Mouse (Mus musculus) frontal cortex, postnatal 10 days (tissue): Measurements from ENCODE around the gene Mtss1l.

ENCODE experiments used
- DNase-seq, 2 experiments: peaks; one replicate each; pipeline ENCODE4 v3.0.0; 2022; ENCODE audit warnings: low spot score in 2 of 2, mixed read lengths in 1 of 2

The Mtss1l gene

DNA sequence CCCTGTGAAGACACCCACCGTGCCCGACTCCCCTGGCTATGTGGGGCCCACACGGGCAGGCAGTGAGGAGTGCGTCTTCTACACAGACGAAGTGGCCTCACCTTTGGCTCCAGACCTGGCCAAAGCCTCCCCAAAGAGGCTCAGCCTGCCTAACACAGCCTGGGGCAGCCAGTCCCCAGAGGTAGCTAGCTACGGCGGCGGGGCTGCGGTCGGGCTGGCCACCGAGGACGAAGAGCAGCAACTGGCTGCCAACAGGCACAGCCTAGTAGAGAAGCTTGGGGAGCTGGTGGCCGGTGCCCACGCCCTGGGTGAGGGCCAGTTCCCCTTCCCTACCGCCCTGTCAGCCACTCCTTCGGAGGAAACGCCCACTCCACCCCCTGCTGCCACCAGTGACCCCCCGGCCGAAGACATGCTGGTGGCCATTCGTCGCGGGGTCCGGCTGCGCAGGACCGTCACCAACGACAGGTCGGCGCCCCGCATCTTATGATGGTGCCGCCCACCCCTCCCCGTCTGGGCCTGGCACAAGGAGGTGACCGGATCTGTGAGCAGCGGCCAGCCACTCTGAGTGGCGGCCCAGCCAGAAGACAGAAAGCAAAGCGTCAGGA, 17.4 kb downstream of the Mtss1l start:
- peak; percentile 18 to 43 for DNase-seq

DNA sequence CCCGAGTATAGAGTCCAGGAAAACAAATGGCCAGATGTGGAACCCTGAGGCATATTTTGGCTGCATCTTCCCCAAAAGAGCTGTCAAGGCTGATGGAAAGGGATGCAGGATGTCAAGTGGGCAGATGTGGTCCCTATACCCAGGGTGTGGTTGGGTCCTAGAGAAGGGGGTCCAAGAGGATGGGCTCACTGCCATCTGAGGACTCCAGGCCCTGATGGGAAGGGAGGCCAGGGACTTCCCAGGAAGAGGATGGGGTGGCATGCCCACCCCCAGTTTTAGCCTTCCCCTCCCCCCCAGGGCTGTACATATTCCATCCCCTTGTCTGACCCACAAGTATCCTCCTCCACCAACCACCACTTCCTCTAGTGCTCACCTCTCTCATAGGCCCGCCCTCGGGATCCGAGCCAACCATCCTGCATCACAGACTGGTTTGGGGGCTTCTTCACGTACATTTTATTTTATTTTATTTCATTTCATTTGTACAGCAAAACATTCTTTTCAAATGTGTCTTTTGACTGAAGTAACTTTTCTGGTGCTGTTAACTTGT, 19.4 kb downstream of the Mtss1l start:
- DNase-seq, result peak in 1 of 2 experiments; percentile 24

DNA sequence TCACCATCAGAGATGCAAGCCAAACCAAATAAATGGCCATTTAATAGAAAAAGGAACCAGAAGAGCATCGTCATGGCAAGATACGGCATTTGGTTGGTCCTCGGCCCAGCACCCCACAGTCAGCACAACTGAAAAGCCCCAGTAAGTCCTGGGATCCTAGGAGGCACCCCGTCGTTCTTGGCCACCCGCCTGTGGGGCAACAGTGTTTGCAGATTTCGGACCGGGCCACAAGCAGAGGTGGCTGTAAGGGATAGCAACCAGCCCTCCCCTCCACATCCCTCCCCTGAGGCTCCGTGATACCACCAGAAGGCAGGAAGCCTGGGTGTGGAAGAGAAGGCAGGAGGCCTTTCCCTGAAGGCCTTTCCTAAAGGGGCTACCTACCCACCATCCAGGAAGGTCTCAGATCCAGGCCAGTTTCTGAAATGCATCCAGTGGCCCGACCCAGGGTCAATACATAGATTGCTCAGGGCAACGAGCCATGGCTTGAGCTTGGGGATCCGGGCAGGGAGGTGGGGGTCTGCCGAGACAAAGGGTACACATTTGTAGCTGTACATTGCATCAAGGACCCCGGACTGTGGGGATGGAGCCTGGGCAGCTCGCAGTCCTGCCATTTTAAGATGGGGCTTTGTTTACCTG, 20.7 kb downstream of the Mtss1l start:
- DNase-seq, result peak in 1 of 2 experiments; percentile 14

DNA sequence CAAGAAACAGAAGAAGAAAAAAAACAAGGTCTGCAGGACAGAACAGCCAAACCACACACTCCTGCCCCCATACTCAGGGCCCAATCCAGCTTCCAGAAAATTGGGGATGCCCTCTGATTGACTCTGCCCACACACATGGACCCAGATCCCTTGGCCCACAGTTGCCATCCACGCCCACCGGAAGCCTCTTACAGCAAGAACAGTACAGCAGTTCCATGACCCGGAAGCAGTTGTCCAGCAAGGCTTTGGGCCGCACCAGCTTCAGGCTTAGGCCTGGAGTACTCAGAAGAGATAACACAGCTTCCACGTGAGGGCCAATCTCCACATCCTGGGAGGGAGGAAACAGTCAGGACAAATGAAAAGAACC, 21.2 kb downstream of the Mtss1l start:
- no peak for DNase-seq

DNA sequence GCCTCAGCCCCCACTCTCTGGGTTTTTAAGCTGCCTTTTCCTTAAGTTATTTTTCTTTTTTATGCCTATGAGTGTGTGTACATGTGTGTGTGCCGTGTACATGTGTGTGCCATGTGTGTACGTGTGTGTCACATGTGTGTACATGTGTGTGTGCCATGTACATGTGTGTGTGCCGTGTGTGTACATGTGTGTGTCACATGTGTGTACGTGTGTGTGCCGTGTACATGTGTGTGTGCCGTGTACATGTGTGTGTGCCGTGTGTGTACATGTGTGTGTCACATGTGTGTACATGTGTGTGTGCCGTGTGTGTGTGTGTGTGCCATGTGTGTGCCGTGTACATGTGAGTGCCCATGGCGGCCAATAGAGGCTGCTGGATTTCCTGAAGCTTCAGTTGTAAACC, 23.9 kb downstream of the Mtss1l start:
- no peak for DNase-seq

DNA sequence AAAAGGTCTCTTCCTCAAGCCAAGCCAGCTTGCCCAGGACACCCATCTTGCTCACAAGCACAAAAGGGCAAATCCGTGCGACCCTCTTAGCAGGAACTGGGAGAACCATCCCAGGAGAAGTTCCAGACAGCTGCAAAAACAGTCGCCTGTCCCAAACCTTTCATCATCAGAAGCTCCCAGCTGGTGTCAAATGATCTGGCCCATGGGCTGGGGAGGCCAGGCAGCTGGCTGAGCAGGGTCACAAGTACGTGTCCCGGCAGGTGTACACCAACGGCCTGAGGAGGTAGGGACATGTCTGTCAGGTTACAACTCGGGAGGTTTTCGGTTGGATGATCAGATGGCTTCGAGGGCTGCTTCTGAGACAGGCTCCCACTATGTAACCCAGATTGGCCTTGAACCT, 25.4 kb downstream of the Mtss1l start:
- no peak for DNase-seq

DNA sequence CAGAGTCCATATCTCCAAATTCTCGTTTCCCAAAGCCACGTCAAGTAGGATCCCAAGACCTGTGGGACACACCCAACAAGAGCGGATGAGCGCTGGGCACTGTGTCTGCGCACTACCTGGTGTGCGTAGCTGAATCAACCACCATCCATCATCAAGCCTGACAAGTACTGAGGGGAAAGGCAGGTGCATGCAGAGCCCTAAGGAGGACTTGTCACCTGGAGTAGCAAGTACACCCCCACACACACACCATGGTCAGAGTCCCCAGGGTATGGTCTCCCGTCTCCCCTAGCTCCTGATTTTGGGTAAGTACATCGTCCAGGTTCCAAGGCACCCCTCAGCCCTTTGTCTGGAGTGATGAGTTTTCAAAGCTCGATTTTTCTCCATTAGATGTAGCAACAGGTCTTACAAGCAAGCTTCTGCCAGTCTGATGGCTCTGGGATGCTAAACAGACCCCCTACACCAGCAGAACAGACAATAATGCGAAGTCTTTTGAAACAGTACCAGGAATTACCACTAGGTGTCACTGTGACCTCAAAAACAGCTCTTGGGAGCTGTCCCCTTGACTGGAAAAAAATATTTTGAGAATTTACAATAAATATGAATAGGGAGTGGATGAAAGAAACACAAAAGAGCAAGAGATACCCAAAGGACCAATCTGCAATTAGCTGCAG, 28.4 kb downstream of the Mtss1l start:
- DNase-seq, result peak in 1 of 2 experiments; percentile 32

DNA sequence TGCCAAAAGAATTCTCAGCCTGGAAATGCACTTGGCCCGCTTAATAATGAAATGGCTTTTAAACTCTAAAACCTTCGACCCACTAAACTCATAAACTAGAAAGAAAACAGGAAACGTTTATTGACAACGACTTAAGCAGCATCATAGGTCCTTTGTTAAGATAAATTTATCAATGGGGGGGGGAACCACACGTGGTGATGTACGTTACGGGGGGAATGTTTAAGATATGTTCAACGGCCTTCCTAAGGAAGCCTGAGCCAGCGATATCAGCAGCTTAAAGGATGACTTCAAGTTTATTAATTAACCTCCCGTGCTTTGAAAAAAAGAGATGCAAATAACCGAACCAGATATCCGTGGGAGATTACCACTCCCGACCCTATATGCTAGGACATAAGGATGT, 29.0 kb downstream of the Mtss1l start:
- DNase-seq, result no peak

DNA sequence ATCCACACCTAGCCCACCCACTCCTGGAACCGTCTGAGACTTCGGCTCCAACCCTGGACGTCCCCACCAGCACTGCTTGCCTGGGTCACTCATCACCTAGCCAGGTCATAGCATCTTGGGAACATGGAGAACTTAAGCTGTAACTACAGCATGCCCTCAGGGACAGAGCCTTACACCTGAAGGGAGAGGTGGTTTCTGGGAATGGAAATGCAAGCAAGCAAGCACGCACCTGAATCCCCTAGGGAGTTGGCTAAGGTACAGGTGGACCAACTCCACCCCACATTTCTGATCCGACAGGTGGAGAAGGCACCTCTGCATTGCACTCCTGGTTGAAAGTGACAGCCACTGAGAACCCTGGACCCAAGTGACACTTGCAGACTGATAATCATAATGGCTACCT, 30.2 kb downstream of the Mtss1l start:
- DNase-seq, result no peak

DNA sequence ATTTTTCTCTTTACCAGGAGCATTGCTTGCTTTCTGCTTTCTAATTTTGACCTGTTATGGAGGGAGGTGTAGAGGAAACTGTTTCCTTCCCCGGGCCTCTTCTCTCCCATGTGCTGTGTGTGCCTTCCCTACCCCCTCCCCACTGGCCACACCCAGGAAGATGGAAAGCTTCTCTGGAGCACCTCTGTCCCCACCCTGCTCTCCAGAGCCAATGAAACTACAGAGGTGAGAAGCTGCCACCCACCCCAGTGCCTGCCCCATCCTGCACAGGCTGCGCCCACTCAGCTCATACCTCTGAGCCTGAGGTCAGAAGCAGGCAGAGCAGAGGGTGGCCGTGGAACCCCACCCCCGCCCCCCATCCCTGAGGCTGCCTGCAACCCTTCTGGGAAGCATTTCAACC, 33.4 kb downstream of the Mtss1l start:
- no peak for DNase-seq

DNA sequence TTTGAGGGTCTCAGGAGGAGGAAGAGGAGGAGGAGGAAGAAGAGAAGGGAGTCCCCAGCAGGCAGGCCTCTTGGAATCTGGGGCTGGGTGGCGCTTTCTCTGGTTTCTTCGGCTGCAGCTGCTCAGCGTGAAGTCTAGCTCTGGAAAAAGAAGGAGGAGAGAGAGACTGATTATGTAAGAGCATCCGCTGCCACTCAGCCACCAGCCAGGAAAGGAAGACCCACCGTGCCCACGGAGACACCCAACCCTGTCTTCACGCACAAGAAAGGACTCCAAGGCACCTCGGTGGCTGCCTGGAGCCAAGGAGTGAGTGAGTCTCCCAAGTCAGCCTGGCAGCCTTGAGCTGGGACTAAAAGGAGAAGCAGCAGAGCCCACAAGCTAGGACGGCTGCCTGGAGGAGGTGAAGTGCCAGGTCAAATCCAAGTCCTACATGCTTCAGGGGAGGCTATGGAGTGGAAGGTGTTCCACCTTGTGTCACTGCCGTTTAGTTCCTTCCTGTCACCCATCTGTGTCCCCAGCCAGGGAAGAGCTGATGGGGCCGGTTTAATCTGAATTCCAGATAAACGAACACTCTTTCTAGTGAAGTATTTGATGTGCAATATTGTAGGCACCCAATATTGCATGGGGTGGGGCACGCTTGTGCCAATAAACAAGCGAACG, 34.4 kb downstream of the Mtss1l start:
- DNase-seq, result no peak

DNA sequence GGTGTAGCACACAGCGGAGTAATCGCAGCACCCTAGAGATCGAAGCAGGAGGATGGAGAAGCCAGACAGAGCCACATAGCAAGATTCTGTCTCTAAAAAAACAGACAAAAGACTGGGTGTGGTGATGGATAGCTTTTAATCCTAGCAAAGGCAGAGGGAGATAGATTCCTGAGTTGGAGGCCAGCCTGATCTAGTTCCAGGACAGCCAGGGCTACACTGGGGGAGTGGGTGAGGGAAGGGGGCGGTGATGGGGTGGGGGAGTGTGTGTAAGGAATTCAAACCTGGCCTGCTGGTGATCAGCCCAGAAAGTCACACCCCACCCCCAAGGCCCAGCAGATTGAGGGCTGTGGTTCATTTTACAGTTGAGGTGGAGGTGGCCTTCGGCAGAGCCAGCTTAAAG, 34.9 kb downstream of the Mtss1l start:
- no peak for DNase-seq

DNA sequence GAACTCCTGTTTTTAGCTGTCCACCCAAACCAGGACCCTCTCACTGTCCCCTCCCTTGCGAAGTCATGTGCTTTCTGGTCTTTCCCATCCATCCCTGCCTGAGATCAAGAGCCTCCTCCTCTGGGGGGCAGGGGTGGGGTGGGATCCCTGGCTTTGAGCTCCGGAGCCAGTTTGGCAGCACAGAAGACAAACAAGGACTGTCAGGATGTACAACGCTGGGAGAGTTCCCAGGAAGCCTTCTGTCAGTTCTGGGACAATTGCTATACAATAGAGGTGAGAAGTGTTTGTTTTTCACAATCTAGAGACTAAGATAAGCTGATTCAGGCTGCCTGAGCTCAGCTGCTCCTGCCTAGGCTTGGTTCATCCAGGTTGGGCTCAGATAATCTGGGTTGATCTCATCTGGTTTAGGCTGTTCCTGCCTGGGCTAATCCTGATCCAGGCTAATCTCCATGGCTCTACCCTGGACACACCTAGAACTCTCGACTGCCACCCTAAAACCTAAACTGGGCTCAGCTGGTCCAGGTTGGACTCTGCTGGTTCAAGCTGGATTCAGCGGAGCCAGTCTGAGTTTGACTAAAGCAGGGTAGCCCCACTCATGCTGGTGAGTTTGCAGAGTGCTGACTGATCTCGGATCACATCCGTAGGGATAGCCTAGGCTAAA, 39.1 kb downstream of the Mtss1l start:
- DNase-seq, result no peak

DNA sequence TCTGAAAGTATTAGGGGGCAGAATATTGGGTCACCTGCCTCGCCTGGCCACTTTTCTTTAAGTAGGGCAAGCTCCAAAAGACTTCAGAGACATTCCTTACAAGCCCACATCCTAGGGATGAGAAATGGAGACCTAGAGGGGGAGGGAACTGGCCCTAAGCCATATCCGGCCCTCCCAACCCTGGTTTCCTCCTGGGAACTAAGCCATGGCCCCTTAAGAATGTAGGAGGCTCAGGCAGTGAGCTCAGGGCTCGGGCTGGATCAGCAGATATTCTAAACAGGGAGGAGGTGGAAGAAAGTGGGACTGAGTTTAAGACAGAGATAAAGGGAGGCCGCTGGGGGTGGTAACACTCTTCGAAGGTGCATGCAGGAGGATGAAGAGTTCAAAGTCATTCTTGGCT, 39.9 kb downstream of the Mtss1l start:
- no peak for DNase-seq

DNA sequence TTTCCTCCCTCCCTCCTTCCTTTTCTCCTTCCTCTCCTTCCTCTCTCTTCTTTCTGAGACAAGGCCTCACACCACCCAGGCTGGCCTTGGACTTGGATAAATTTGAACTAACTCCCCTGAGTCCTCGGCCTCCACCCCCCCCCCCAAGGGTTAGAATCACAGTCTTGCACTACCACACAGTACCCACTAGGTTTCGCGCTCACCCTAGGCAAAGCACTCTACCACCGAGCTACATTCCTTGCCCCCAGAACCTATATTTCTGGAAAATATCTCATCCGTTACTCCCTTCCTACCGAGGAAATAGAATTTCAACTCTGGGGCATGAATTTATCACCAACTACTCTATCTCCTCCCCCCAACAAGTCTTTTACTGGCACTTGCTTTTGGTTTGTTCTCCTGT, 40.7 kb downstream of the Mtss1l start:
- DNase-seq, result no peak

DNA sequence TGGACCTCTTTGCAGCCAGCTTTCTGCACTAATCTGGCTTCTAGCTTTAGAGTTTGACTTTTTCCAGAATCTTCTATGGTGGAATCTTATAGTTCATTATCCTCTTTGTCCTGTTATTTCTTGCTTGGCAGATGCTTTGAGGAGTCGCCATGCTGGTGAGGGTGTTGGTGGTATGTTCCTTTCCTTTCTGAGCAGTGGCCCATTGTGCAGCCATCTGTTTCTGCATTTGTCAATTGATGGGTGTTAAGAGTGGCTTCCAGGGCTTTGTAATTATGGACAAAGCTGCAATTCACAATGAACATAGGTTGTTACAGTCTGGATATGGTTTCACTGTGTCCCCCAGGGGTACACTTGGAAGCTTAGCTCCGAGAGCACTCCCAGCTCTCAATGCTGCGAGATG, 43.4 kb downstream of the Mtss1l start:
- DNase-seq, result no peak

DNA sequence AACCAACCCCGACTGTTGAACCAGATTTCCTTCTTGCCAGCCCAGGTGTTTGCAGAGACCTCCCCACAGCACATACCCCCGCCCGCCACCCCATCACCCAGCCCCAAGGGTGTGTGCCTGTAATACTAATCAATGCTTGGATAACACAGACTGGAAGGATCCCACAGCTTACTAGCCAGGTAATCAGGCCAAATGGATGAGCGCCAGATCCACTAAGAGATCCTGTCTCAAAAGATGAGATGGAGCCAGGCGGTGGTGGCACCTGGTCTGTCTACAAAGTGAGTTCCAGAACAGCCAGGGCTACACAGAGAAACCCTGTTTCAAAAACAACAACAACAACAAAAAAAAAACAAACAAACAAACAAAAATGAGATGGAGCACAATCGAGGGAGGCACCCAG, 46.0 kb downstream of the Mtss1l start:
- DNase-seq, result no peak

DNA sequence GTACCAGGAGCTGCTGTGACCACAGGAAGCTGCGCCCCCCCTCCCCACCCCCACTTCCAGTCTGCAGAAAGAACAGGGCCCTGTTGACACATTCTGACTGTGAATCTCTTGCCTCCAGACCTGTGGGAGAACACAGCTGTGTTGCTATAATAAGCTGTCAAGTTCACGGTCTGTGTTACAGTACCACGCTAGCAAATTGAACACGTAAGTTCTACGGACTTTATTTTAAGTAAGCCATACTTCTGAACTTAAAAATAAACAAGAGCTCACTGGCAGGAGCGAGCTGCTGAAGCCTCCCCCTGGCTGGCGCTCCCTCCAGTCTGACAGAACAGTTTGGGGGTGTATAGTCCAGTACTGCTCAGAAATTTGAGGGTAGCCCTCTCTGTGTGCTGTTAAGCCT, 51.2 kb downstream of the Mtss1l start:
- DNase-seq, result no peak

DNA sequence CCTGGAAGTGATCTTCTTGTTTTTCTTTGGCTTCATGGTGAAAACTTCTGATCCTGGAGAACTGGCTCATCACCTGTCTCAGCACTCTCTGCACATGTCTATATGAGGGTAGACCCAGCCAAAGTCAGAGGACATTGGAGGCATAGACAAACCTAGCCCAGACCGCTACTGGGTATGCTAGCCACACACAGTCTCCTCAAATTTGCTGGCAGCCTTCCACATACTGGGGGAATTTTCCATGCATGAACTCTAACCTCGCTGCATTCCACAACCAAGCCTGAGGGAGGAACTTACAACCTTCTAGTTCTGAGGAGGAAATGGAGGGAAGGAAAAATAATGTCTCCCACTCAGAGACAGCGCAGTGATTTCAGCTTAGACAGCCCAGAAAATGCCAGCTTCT, 52.8 kb downstream of the Mtss1l start:
- DNase-seq, result no peak

DNA sequence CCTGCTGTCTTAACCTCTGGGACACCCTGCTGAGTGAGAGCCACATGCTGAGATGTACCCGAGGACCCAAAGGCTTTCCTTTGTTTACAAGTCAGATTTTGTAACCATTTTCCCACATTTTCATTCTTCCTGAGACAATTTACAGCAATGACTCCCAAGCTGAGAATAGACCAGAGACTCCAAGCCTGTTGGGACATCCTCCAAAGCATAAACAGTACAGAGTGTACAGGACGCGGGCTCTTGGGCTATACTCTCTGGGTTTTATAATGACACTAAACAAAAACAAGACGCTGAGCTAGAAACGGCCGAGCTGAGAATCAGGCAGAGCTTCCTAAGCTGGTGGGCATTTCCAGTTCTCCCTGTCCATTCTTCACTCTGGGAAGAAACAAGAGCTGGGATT, 53.4 kb downstream of the Mtss1l start:
- DNase-seq, result no peak

DNA sequence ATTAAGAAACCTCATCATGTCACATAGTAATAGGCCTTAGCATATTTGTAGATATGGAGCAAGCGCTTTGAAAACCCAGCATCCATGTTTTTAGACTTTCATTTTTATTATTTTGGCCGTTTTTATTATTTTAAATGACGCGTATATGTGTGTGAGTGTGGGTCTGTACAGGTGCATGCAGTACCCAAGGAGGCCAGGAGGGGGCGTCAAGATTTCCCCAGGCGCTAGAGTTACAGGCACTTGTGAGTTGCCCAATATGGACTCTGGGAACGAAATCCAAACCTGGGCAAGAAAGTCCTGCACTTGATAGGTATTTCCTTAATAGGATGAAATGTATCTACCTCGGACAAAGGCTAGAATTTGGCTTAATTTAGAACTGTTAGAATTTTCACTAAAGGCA, 54.0 kb downstream of the Mtss1l start:
- no peak for DNase-seq

DNA sequence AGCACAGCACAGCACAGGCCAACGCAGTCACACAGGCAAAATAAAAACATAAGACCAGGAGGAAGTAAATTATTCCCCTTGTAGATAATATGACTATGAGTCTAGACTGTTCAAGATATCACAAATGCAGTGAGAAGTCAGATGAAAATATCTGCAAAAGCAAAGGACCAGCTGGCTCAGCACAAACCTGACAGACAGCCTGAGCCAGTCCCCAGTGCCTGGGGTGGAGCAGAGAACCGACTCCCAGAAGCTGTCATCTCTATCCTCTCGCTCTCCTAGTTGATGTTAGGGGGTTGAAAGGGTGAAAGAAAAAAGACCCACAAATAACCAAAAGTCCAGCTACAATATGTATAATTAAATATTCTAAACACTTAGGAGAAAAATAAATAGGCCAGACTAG, 54.4 kb downstream of the Mtss1l start:
- no peak for DNase-seq
